Mouse (Mus musculus): ENCODE measurements at regions not wholly inside any gene's neighbourhood (a gene's known extent, or its start where the extent isn't known, plus 50 kb on each side); places are given as distances from the start of the nearest gene placed in this dataset.

GRCm38 (mm10) chr19:53442756-53443654 lies 52.6 kb upstream of the Smndc1 start:
- no peak for DNase-seq

- no peak for DNase-seq
Measured at GRCm38 (mm10) chr19:53442132-53442610, 51.8 kb upstream of the Smndc1 start.

- DNase-seq, result no peak
Measured at GRCm38 (mm10) chr19:53441449-53442131, 51.2 kb upstream of the Smndc1 start.

DNA sequence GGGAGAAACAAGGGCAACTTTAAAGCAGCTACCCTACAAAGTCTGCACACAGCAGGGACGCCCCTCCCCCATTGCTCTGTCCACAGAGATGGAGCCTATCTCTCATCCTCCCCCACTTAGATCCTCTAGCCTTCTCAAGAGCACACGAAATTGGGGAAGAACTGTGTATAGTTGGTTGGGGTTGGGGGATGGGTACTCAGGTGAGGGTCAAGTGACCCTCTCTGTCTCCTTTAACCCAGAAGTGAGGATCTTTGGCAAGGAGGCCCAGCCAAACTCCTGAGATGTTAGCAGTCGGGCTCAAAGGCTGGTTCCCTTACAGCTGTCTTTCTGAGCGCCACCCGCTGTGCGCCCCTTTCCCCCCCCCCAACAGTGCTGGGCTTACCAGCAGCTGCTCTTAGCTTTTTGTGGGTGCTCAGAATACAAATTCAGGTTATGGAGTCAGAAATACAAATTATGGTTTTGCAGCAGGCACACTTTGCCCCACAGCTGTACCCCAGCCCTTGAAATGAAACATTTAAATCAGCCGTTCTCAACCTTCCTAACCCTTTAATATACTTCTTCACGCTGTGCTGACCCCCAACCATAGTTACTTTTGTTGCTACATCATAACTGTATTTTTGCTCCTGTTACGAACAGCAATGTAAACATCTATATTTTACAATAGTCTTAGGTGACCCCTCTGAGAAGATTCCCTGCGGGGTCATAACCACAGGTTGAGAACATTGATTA lies 50.1 kb upstream of the Smndc1 start:
- no peak for DNase-seq

All from right cerebral cortex, adult 18-20 months (tissue).